Mouse (Mus musculus) ES-E14 (cell line): ENCODE measurements around the gene B430306N03Rik. TPM values are rescaled to one million over a fixed set of nuclear protein-coding genes. Genes with fewer than 3 reads are reported as not detected.
A peak's percentile ranks its signal among the peaks of the same experiment; 100 is the strongest.
"Not testable (repeated sequence)": the region's sequence is repeated elsewhere in the genome, so short reads cannot be mapped to it uniquely, and the experiment has no call there.

Experiments used
- DNase-seq: peaks from one replicate; pipeline ENCODE4 v3.0.0-alpha.2; 2013; ENCODE audit warnings: low read depth, low spot score
- H3K27ac ChIP-seq: 2 replicates; pipeline ENCODE4 v1.5.1; 2012; ENCODE audit warnings: low read depth, mild to moderate bottlenecking, low read length, moderate library complexity, mixed read lengths; ENCODE audit not compliant: poor library complexity, insufficient read depth, severe bottlenecking
- H3K36me3 ChIP-seq: 2 replicates; pipeline ENCODE4 v1.6.1; 2012; ENCODE audit warnings: mild to moderate bottlenecking, low read length, moderate library complexity, mixed read lengths; ENCODE audit not compliant: control insufficient read depth, poor library complexity, insufficient read depth, severe bottlenecking
- H3K4me1 ChIP-seq, 2 experiments: fragments of 150-350 bp in 1 of 2; sonication (generic) in 1 of 2; 2 replicates each; pipeline ENCODE4 v1.6.1; 2012; ENCODE audit warnings: low read length in 2 of 2, mild to moderate bottlenecking in 1 of 2, mixed read lengths in 1 of 2; ENCODE audit not compliant: control insufficient read depth in 2 of 2, insufficient read depth in 2 of 2, poor library complexity in 1 of 2
- H3K4me3 ChIP-seq, 2 experiments: fragments of 150-350 bp in 1 of 2; sonication (generic) in 1 of 2; 2 replicates each; pipeline ENCODE4 v1.5.1; 2012; ENCODE audit warnings: low read length in 2 of 2, low read depth in 1 of 2, mild to moderate bottlenecking in 1 of 2, mixed read lengths in 1 of 2; ENCODE audit not compliant: insufficient read depth in 1 of 2, poor library complexity in 1 of 2, severe bottlenecking in 1 of 2
- H3K9ac ChIP-seq: 2 replicates; pipeline ENCODE4 v1.6.1; 2012; ENCODE audit warnings: low read depth, mild to moderate bottlenecking, low read length, mixed read lengths; ENCODE audit not compliant: poor library complexity, insufficient read depth, severe bottlenecking
- H3K9me3 ChIP-seq: fragments of 150-350 bp; sonication (generic); 2 replicates; pipeline ENCODE4 v1.6.1; 2012; ENCODE audit warnings: low read depth, mild to moderate bottlenecking, low read length; ENCODE audit not compliant: control insufficient read depth, insufficient read depth
- CHD2 ChIP-seq: IDR thresholded peaks from 2 replicates; pipeline ENCODE4 v1.6.1; 2014; ENCODE audit warnings: mild to moderate bottlenecking, low read depth, low read length, inconsistent platforms
- HCFC1 ChIP-seq: IDR thresholded peaks from 2 replicates; pipeline ENCODE4 v1.6.1; 2012; ENCODE audit warnings: low read length, inconsistent platforms, borderline replicate concordance; ENCODE audit not compliant: insufficient read depth
- MAFK ChIP-seq: IDR thresholded peaks from 2 replicates; pipeline ENCODE4 v1.6.1; 2014; ENCODE audit warnings: mild to moderate bottlenecking, low read depth, low read length, inconsistent platforms; ENCODE audit not compliant: insufficient read depth
- ZC3H11A ChIP-seq: IDR thresholded peaks from 2 replicates; pipeline ENCODE4 v1.6.1; 2012; ENCODE audit warnings: low read depth, mild to moderate bottlenecking, inconsistent platforms, low read length, borderline replicate concordance
- ZNF384 ChIP-seq: IDR thresholded peaks from 2 replicates; pipeline ENCODE4 v1.6.1; 2012; ENCODE audit warnings: low read depth, low read length, inconsistent platforms
- in situ Hi-C, 2 experiments: fragments of 600-800 bp; cut with MboI; formaldehyde crosslinking; loops; one replicate each; pipeline ENCODE4 v1.15.1; 2025; ENCODE audit warnings: low sequenced_read_pairs in 2 of 2, inconsistent platforms in 1 of 2; ENCODE audit not compliant: unreplicated experiment in 2 of 2
- total RNA-seq: library from RNA; depleted of rRNA; stranded (reverse); fragments of 300-350 nt; gene quantifications from 2 replicates; pipeline ENCODE4 v1.2.3, GENCODE M21; 2012

Gene B430306N03Rik
- total RNA-seq, 1 experiment = 0.13 TPM

DNA sequence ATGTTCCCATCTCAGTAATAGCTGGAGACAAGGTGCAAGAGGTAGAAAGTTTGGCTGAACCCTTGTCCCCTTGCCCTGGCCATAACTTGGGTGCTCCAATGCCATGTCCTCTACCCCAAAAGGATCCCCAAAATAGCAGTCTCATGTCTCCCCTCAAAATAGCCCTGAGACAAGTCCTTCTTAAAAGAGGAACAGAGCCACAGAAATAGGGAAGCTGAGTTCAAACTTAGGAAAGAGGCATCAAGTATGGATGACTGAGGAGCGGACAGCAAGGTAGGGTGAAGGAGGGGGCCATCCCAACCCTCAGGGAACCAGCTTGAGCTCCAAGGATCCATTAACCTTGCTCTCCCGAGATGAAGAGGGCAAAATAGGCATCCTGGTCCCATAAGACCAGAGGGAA lies 31.3 kb downstream of the B430306N03Rik start:
- in situ Hi-C loops = no loop called here
- Histone ChIP-seq H3K4me1 (peaks cover 4 to 19% of the 10 kb centered on the region in 2 experiments; a peak in 3 of 4 replicates), H3K9me3 (no peaks in the 10 kb centered on the region), H3K27ac (no peak overlapping the region), H3K4me3 (no peak overlapping the region), H3K9ac (no peak overlapping the region), H3K36me3 (no peaks in the 10 kb centered on the region)
- no peak for DNase-seq
- no peak for TF ChIP-seq MAFK
- no peak for TF ChIP-seq ZNF384
- no peak for TF ChIP-seq HCFC1
- TF ChIP-seq CHD2 = no peak
- no peak for TF ChIP-seq ZC3H11A

DNA sequence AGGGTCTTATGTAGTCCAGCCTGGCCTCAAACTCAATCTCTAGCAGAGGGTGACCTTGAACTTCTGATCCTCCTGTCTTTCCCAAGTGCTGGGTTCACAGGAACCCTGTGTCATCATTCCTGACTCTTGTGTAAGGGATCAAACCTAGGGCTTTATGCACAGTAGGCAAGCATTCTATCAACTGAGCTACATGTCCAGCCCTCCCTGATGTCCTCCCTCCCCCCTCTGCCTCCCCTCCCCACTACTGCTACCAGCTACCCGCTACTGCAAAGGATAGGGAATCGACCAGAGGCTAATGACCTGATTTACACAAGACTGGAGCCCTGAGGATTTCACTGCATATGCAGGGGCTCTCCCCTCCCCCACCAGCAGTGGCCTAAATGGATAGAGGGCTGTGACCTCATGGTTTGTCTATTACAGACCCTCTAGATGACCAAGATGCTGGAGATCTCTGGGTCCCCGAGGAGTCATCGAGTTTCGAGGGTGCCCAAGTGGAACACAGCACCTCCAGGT lies 34.8 kb downstream of the B430306N03Rik start:
- TF ChIP-seq CHD2 (no peak), MAFK (no peak), ZC3H11A (no peak), HCFC1 (no peak)
- DNase-seq = peak; percentile 28
- Histone ChIP-seq H3K27ac (no peak overlapping the region), H3K9ac (no peak overlapping the region), H3K4me1 (peaks cover 7 to 20% of the 10 kb centered on the region in 2 experiments; a peak in 3 of 4 replicates), H3K9me3 (no peaks in the 10 kb centered on the region), H3K36me3 (no peaks in the 10 kb centered on the region), H3K4me3 (no peak overlapping the region)
- in situ Hi-C loops = no loop called here

DNA sequence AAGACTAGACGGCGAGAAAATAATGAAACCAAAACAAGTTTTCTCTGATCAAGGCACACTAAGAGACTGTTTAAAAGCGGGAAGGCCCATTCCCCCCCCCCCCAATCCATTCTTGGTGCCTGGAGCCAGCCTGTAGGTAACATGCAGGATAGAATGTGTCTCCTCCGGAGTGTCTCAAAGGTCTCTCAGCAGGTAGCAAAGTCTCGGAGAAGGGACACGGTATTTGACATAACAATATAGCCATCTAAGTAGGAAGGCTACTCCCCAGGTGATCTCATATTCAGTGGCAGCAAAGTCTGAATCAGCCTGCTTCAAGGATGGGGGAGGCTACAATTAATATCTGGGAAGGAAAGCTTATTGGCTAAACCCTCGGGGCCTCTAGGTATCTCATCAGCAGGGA lies 37.0 kb downstream of the B430306N03Rik start:
- H3K27ac ChIP-seq, in situ Hi-C loops, H3K36me3 ChIP-seq, H3K9me3 ChIP-seq, H3K4me3 ChIP-seq, H3K9ac ChIP-seq, DNase-seq: not testable (repeated sequence)
- peaks cover 7 to 20% of the 10 kb centered on the region in 2 experiments; a peak in 3 of 4 replicates for H3K4me1 ChIP-seq

DNA sequence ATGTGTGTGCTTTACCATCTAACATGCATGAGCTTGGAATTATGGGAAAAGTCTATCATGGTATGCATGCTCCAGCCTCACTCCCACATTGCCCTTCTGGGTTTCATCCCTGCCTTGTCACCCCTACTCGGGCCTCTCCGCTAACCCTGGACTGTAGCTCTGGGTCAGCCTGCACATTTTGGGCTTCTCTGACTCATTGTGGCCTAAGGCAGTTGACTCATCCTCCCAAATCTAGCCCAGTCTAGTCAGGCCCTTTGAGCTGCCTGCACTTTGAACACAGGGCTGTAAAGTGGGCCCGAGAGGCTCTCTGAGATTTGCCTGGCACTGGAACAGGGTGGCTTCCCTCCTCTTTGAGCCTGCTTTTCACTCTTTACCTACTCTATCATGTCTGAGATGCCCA lies 39.9 kb downstream of the B430306N03Rik start:
- DNase-seq = no peak
- H3K9ac ChIP-seq = no peak overlapping the region
- no peaks in the 10 kb centered on the region for H3K36me3 ChIP-seq
- no peak overlapping the region for H3K27ac ChIP-seq
- H3K4me1 ChIP-seq = peaks cover 7 to 15% of the 10 kb centered on the region in 2 experiments; a peak in 3 of 4 replicates
- no peak overlapping the region for H3K4me3 ChIP-seq
- no peak for TF ChIP-seq CHD2
- TF ChIP-seq ZC3H11A = no peak
- TF ChIP-seq ZNF384 = no peak
- TF ChIP-seq HCFC1 = no peak
- TF ChIP-seq MAFK = no peak
- H3K9me3 ChIP-seq = no peaks in the 10 kb centered on the region
- in situ Hi-C loops = no loop called here

DNA sequence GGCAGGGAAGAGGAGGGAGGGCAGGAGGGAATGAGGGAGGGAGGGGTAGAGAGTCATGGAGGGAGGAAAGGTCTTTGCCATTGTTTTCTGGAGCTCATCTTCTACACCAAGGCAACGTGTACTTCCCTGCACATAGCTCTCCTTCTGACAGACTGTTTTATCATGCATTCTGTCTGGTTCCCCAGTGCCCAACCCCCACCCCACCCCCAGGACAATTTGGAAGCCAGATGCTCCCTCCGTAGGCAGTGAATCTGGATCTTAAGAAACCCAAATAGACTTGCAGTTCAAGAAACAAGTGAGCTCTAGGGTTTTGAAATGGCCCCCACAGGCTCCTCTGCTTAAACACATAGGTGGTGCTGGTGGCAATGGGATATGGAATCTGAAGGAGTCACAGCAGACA lies 42.0 kb downstream of the B430306N03Rik start:
- in situ Hi-C loops = no loop called here

More for the DNA sequence above, 42.0 kb downstream of the B430306N03Rik start:
- no peak for DNase-seq
- H3K4me3 ChIP-seq = no peak overlapping the region
- H3K4me1 ChIP-seq = peaks cover 2 to 4% of the 10 kb centered on the region in 2 experiments; a peak in 2 of 4 replicates
- no peak overlapping the region for H3K9ac ChIP-seq
- H3K27ac ChIP-seq = no peak overlapping the region
- no peaks in the 10 kb centered on the region for H3K9me3 ChIP-seq
- TF ChIP-seq MAFK (no peak), CHD2 (no peak), HCFC1 (no peak), ZC3H11A (no peak), ZNF384 (no peak)
- no peaks in the 10 kb centered on the region for H3K36me3 ChIP-seq
